Mouse (Mus musculus): ENCODE results near the gene Tmem72. TPM values are rescaled to one million over a fixed set of nuclear protein-coding genes. Genes with fewer than 3 reads are reported as not detected.
A peak's percentile ranks its signal among the peaks of the same experiment; 100 is the strongest.

Gene Tmem72
- polyA plus RNA-seq, 1 experiment from 2014 or later: 3.1 TPM

- H3K4me1 ChIP-seq (replicated peaks; ENCODE audit: control insufficient read depth, insufficient read depth, low read length): no peaks in the 10 kb centered on the region
- no peak overlapping the region for H3K4me2 ChIP-seq (replicated peaks)
- H3K9ac ChIP-seq: no peak overlapping the region
- H3K27ac ChIP-seq: no peak overlapping the region
- 62% methylated on average over 2 of the region's 2 CpGs for WGBS
- ATAC-seq (ENCODE audit: low FRiP score): no peak
- no peaks in the 10 kb centered on the region for H3K27me3 ChIP-seq (ENCODE audit: control insufficient read depth, insufficient read depth, low read length)
- DNase-seq (ENCODE audit: low spot score): no peak
- no peak overlapping the region for H3K4me3 ChIP-seq (replicated peaks; ENCODE audit: low read length)
- no peaks in the 10 kb centered on the region for H3K36me3 ChIP-seq (replicated peaks; ENCODE audit: control insufficient read depth, insufficient read depth)
- no peaks in the 10 kb centered on the region for H3K9me3 ChIP-seq (ENCODE audit: control insufficient read depth, low read length)
Measured at GRCm38 (mm10) chr6:116697413-116697812, 19.3 kb downstream of the Tmem72 start.

DNA sequence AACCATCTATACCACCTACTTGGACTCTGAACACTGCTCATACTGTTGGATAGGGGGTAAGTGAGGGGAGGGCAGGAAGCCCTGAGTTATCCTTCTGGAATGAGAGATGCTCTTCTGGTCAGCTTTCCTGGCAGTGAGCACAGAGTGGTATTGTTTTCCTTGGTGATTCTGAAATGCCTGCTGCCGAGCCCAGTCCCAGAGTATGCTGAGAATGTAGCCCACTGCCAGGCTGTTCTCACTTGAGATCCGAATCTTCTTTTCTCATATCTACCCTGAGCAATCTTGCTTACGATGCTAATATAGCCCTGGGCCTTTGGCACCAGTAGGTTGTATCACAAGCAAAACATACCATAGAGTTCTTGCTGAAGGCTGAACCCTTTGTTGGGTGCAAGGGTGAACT is 22.4 kb downstream of the Tmem72 start:
- 73% methylated on average over 3 of the region's 3 CpGs for WGBS
- Histone ChIP-seq H3K9me3 (ENCODE audit: control insufficient read depth, low read length) (no peaks in the 10 kb centered on the region), H3K4me2 (replicated peaks) (no peak overlapping the region), H3K36me3 (replicated peaks; ENCODE audit: control insufficient read depth, insufficient read depth) (no peaks in the 10 kb centered on the region), H3K27me3 (ENCODE audit: control insufficient read depth, insufficient read depth, low read length) (no peaks in the 10 kb centered on the region), H3K4me1 (replicated peaks; ENCODE audit: control insufficient read depth, insufficient read depth, low read length) (no peaks in the 10 kb centered on the region), H3K4me3 (replicated peaks; ENCODE audit: low read length) (no peak overlapping the region), H3K9ac (no peak overlapping the region), H3K27ac (no peak overlapping the region)
- no peak for DNase-seq (ENCODE audit: low spot score)
- ATAC-seq (ENCODE audit: low FRiP score): no peak

DNA sequence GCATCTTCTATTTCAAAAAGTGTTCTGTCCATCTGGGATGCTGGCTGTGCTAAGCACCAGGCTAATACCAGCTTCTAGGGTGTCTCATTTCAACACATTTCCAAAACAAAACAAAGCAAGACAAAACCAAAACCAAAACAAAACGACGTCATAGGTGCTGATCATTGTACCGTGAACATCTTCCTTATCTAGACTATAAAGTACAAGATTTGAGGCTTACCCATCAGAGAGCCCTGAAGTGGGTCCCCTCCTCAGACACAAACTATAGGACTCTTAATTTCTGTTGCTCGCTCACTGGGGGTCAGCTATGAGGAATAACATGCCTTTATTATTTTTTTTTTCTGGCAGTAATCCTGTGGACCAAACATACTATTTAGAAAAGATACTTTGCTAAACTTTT is 23.1 kb downstream of the Tmem72 start:
- no peaks in the 10 kb centered on the region for H3K9me3 ChIP-seq (ENCODE audit: control insufficient read depth, low read length)
- H3K4me2 ChIP-seq (replicated peaks): no peak overlapping the region
- WGBS: 89% methylated on average over 4 of the region's 4 CpGs
- no peak overlapping the region for H3K9ac ChIP-seq
- H3K4me3 ChIP-seq (replicated peaks; ENCODE audit: low read length): no peak overlapping the region
- ATAC-seq (ENCODE audit: low FRiP score): no peak
- no peak overlapping the region for H3K27ac ChIP-seq
- H3K36me3 ChIP-seq (replicated peaks; ENCODE audit: control insufficient read depth, insufficient read depth): no peaks in the 10 kb centered on the region
- DNase-seq (ENCODE audit: low spot score): no peak
- no peaks in the 10 kb centered on the region for H3K27me3 ChIP-seq (ENCODE audit: control insufficient read depth, insufficient read depth, low read length)
- no peaks in the 10 kb centered on the region for H3K4me1 ChIP-seq (replicated peaks; ENCODE audit: control insufficient read depth, insufficient read depth, low read length)

GRCm38 (mm10) chr6:116682317-116682716 is 34.4 kb downstream of the Tmem72 start:
- Histone ChIP-seq H3K27ac (no peak overlapping the region), H3K4me3 (replicated peaks; ENCODE audit: low read length) (no peak overlapping the region), H3K4me1 (replicated peaks; ENCODE audit: control insufficient read depth, insufficient read depth, low read length) (no peaks in the 10 kb centered on the region), H3K36me3 (replicated peaks; ENCODE audit: control insufficient read depth, insufficient read depth) (no peaks in the 10 kb centered on the region), H3K4me2 (replicated peaks) (no peak overlapping the region), H3K9ac (no peak overlapping the region), H3K9me3 (ENCODE audit: control insufficient read depth, low read length) (no peaks in the 10 kb centered on the region), H3K27me3 (ENCODE audit: control insufficient read depth, insufficient read depth, low read length) (no peaks in the 10 kb centered on the region)
- no peak for DNase-seq (ENCODE audit: low spot score)
- 54% methylated on average over 6 of the region's 6 CpGs for WGBS
- ATAC-seq (ENCODE audit: low FRiP score): no peak

GRCm38 (mm10) chr6:116679563-116680288 is 37.0 kb downstream of the Tmem72 start:
- DNase-seq (ENCODE audit: low spot score): no peak
- no peak overlapping the region for H3K9ac ChIP-seq
- no peaks in the 10 kb centered on the region for H3K36me3 ChIP-seq (replicated peaks; ENCODE audit: control insufficient read depth, insufficient read depth)
- no peaks in the 10 kb centered on the region for H3K9me3 ChIP-seq (ENCODE audit: control insufficient read depth, low read length)
- no peak overlapping the region for H3K4me3 ChIP-seq (replicated peaks; ENCODE audit: low read length)
- no peaks in the 10 kb centered on the region for H3K27me3 ChIP-seq (ENCODE audit: control insufficient read depth, insufficient read depth, low read length)
- no peak for ATAC-seq (ENCODE audit: low FRiP score)
- no peaks in the 10 kb centered on the region for H3K4me1 ChIP-seq (replicated peaks; ENCODE audit: control insufficient read depth, insufficient read depth, low read length)
- H3K27ac ChIP-seq: no peak overlapping the region
- H3K4me2 ChIP-seq (replicated peaks): no peak overlapping the region
- 81% methylated on average over 5 of the region's 5 CpGs for WGBS

DNA sequence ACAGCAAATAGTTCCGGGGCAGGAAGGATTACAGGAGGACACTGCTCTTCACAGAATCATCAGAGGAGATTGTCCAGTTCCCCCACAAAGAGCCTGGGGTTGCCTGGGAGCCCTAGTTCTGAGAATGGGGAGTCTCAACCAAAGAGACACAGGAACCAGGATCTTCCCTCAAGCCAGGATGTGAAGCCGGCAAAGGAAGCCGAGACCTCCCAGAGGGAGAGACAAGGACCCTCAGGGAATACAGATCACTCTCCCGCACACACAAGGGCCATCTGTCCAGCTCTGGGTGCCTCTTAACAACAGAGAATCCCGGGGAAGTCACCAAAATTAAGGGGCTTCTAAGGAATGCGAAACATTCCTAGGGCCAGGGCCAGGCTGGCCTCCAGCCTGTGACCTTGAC is 39.4 kb downstream of the Tmem72 start:
- H3K27me3 ChIP-seq (ENCODE audit: control insufficient read depth, insufficient read depth, low read length): no peaks in the 10 kb centered on the region
- peaks cover 12% of the 10 kb centered on the region for H3K4me1 ChIP-seq (replicated peaks; ENCODE audit: control insufficient read depth, insufficient read depth, low read length)
- 58% methylated on average over 6 of the region's 6 CpGs for WGBS
- no peaks in the 10 kb centered on the region for H3K36me3 ChIP-seq (replicated peaks; ENCODE audit: control insufficient read depth, insufficient read depth)
- H3K27ac ChIP-seq: no peak overlapping the region
- no peak overlapping the region for H3K9ac ChIP-seq
- ATAC-seq (ENCODE audit: low FRiP score) (no peak), DNase-seq (ENCODE audit: low spot score) (no peak)
- no peaks in the 10 kb centered on the region for H3K9me3 ChIP-seq (ENCODE audit: control insufficient read depth, low read length)
- H3K4me3 ChIP-seq (replicated peaks; ENCODE audit: low read length): no peak overlapping the region
- no peak overlapping the region for H3K4me2 ChIP-seq (replicated peaks)

GRCm38 (mm10) chr6:116676355-116676913 is 40.3 kb downstream of the Tmem72 start:
- H3K4me2 ChIP-seq (replicated peaks): no peak overlapping the region
- ATAC-seq (ENCODE audit: low FRiP score) (no peak), DNase-seq (ENCODE audit: low spot score) (no peak)
- WGBS: 80% methylated on average over 10 of the region's 10 CpGs
- H3K9me3 ChIP-seq (ENCODE audit: control insufficient read depth, low read length): no peaks in the 10 kb centered on the region
- H3K4me1 ChIP-seq (replicated peaks; ENCODE audit: control insufficient read depth, insufficient read depth, low read length): peaks cover 16% of the 10 kb centered on the region
- H3K9ac ChIP-seq: no peak overlapping the region
- no peaks in the 10 kb centered on the region for H3K36me3 ChIP-seq (replicated peaks; ENCODE audit: control insufficient read depth, insufficient read depth)
- H3K4me3 ChIP-seq (replicated peaks; ENCODE audit: low read length): no peak overlapping the region
- H3K27me3 ChIP-seq (ENCODE audit: control insufficient read depth, insufficient read depth, low read length): no peaks in the 10 kb centered on the region
- no peak overlapping the region for H3K27ac ChIP-seq

- H3K27ac ChIP-seq: peak overlapping the region; percentile 44; the same call in 1 of the 2 replicates
- no peaks in the 10 kb centered on the region for H3K9me3 ChIP-seq (ENCODE audit: control insufficient read depth, low read length)
- H3K9ac ChIP-seq: peak overlapping the region; percentile 68
- DNase-seq (ENCODE audit: low spot score): no peak
- H3K4me3 ChIP-seq (replicated peaks; ENCODE audit: low read length): peak overlapping the region; percentile 56
- 25% methylated on average over 16 of the region's 16 CpGs for WGBS
- no peaks in the 10 kb centered on the region for H3K27me3 ChIP-seq (ENCODE audit: control insufficient read depth, insufficient read depth, low read length)
- peaks cover 36% of the 10 kb centered on the region for H3K4me1 ChIP-seq (replicated peaks; ENCODE audit: control insufficient read depth, insufficient read depth, low read length)
- ATAC-seq (ENCODE audit: low FRiP score): no peak
- H3K36me3 ChIP-seq (replicated peaks; ENCODE audit: control insufficient read depth, insufficient read depth): no peaks in the 10 kb centered on the region
- H3K4me2 ChIP-seq (replicated peaks): peak overlapping the region; percentile 96
Measured at GRCm38 (mm10) chr6:116674283-116674886, 42.3 kb downstream of the Tmem72 start.

GRCm38 (mm10) chr6:116673471-116674282 is 43.0 kb downstream of the Tmem72 start, which contains the start of gene Rassf4:
Rassf4 (minus strand) TSS chr6:116673952.
- Histone ChIP-seq H3K36me3 (replicated peaks; ENCODE audit: control insufficient read depth, insufficient read depth) (no peaks in the 10 kb centered on the region), H3K9me3 (ENCODE audit: control insufficient read depth, low read length) (no peaks in the 10 kb centered on the region), H3K27ac (peak within 1 kb of the TSS; percentile 44; the same call in 1 of the 2 replicates), H3K9ac (peak within 1 kb of the TSS; percentile 68), H3K27me3 (ENCODE audit: control insufficient read depth, insufficient read depth, low read length) (no peaks in the 10 kb centered on the region), H3K4me3 (replicated peaks; ENCODE audit: low read length) (peak within 1 kb of the TSS; percentile 56), H3K4me2 (replicated peaks) (peak within 1 kb of the TSS; percentile 96), H3K4me1 (replicated peaks; ENCODE audit: control insufficient read depth, insufficient read depth, low read length) (peaks cover 41% of the 10 kb centered on the region)
- WGBS: under 1% methylated on average over 44 of the region's 44 CpGs
- ATAC-seq (ENCODE audit: low FRiP score) (peak; percentile 89), DNase-seq (ENCODE audit: low spot score) (peak; percentile 75)

Data from hindbrain, embryonic 14.5 days (tissue).